Mouse (Mus musculus) right cerebral cortex, adult 18-20 months (tissue): Measurements from ENCODE around the gene Usf2.

Experiments used
- DNase-seq: peaks from one replicate; pipeline ENCODE4 v3.0.0; 2022; ENCODE audit warnings: mixed read lengths

Gene Usf2

GRCm38 (mm10) chr7:30916713-30917112, 39.9 kb downstream of the Usf2 start:
- peak; percentile 23 for DNase-seq

- peak; percentile 52 for DNase-seq
Observed at GRCm38 (mm10) chr7:30914732-30915131, 41.9 kb downstream of the Usf2 start, which contains the start of gene Mag. Gene Mag (minus strand): TSS chr7:30914873.

GRCm38 (mm10) chr7:30909773-30910172, 46.8 kb downstream of the Usf2 start:
- no peak for DNase-seq

GRCm38 (mm10) chr7:30908992-30909431, 47.6 kb downstream of the Usf2 start:
- DNase-seq = no peak

- DNase-seq = no peak
Observed at GRCm38 (mm10) chr7:30908277-30908991, 48.2 kb downstream of the Usf2 start.

- DNase-seq = no peak
Observed at GRCm38 (mm10) chr7:30904042-30904441, 52.6 kb downstream of the Usf2 start.
